Mouse (Mus musculus) ES-E14 (cell line): Measurements from ENCODE around the gene Trp53tg5. TPM values are rescaled to one million over a fixed set of nuclear protein-coding genes. Genes with fewer than 3 reads are reported as not detected.

Experiments used
- DNase-seq: peaks from one replicate; pipeline ENCODE4 v3.0.0-alpha.2; 2013; ENCODE audit warnings: low read depth, low spot score
- H3K27ac ChIP-seq: 2 replicates; pipeline ENCODE4 v1.5.1; 2012; ENCODE audit warnings: low read depth, mild to moderate bottlenecking, low read length, moderate library complexity, mixed read lengths; ENCODE audit not compliant: poor library complexity, insufficient read depth, severe bottlenecking
- H3K36me3 ChIP-seq: 2 replicates; pipeline ENCODE4 v1.6.1; 2012; ENCODE audit warnings: mild to moderate bottlenecking, low read length, moderate library complexity, mixed read lengths; ENCODE audit not compliant: control insufficient read depth, poor library complexity, insufficient read depth, severe bottlenecking
- H3K4me1 ChIP-seq, 2 experiments: fragments of 150-350 bp in 1 of 2; sonication (generic) in 1 of 2; 2 replicates each; pipeline ENCODE4 v1.6.1; 2012; ENCODE audit warnings: low read length in 2 of 2, mild to moderate bottlenecking in 1 of 2, mixed read lengths in 1 of 2; ENCODE audit not compliant: control insufficient read depth in 2 of 2, insufficient read depth in 2 of 2, poor library complexity in 1 of 2
- H3K4me3 ChIP-seq, 2 experiments: fragments of 150-350 bp in 1 of 2; sonication (generic) in 1 of 2; 2 replicates each; pipeline ENCODE4 v1.5.1; 2012; ENCODE audit warnings: low read length in 2 of 2, low read depth in 1 of 2, mild to moderate bottlenecking in 1 of 2, mixed read lengths in 1 of 2; ENCODE audit not compliant: insufficient read depth in 1 of 2, poor library complexity in 1 of 2, severe bottlenecking in 1 of 2
- H3K9ac ChIP-seq: 2 replicates; pipeline ENCODE4 v1.6.1; 2012; ENCODE audit warnings: low read depth, mild to moderate bottlenecking, low read length, mixed read lengths; ENCODE audit not compliant: poor library complexity, insufficient read depth, severe bottlenecking
- H3K9me3 ChIP-seq: fragments of 150-350 bp; sonication (generic); 2 replicates; pipeline ENCODE4 v1.6.1; 2012; ENCODE audit warnings: low read depth, mild to moderate bottlenecking, low read length; ENCODE audit not compliant: control insufficient read depth, insufficient read depth
- CHD2 ChIP-seq: IDR thresholded peaks from 2 replicates; pipeline ENCODE4 v1.6.1; 2014; ENCODE audit warnings: mild to moderate bottlenecking, low read depth, low read length, inconsistent platforms
- HCFC1 ChIP-seq: IDR thresholded peaks from 2 replicates; pipeline ENCODE4 v1.6.1; 2012; ENCODE audit warnings: low read length, inconsistent platforms, borderline replicate concordance; ENCODE audit not compliant: insufficient read depth
- MAFK ChIP-seq: IDR thresholded peaks from 2 replicates; pipeline ENCODE4 v1.6.1; 2014; ENCODE audit warnings: mild to moderate bottlenecking, low read depth, low read length, inconsistent platforms; ENCODE audit not compliant: insufficient read depth
- ZC3H11A ChIP-seq: IDR thresholded peaks from 2 replicates; pipeline ENCODE4 v1.6.1; 2012; ENCODE audit warnings: low read depth, mild to moderate bottlenecking, inconsistent platforms, low read length, borderline replicate concordance
- ZNF384 ChIP-seq: IDR thresholded peaks from 2 replicates; pipeline ENCODE4 v1.6.1; 2012; ENCODE audit warnings: low read depth, low read length, inconsistent platforms
- in situ Hi-C, 2 experiments: fragments of 600-800 bp; cut with MboI; formaldehyde crosslinking; loops; one replicate each; pipeline ENCODE4 v1.15.1; 2025; ENCODE audit warnings: low sequenced_read_pairs in 2 of 2, inconsistent platforms in 1 of 2; ENCODE audit not compliant: unreplicated experiment in 2 of 2
- total RNA-seq: library from RNA; depleted of rRNA; stranded (reverse); fragments of 300-350 nt; gene quantifications from 2 replicates; pipeline ENCODE4 v1.2.3, GENCODE M21; 2012

Gene Trp53tg5
- total RNA-seq, 1 experiment: 0.22 TPM

- DNase-seq: no peak
- Histone ChIP-seq H3K4me3 (no peak overlapping the region), H3K4me1 (peaks cover 10 to 38% of the 10 kb centered on the region in 2 experiments), H3K9ac (no peak overlapping the region), H3K36me3 (no peaks in the 10 kb centered on the region), H3K9me3 (no peaks in the 10 kb centered on the region), H3K27ac (no peak overlapping the region)
- TF ChIP-seq CHD2: no peak
- TF ChIP-seq ZNF384: peak; percentile 64
- TF ChIP-seq HCFC1: no peak
- no peak for TF ChIP-seq MAFK
- TF ChIP-seq ZC3H11A: no peak
- in situ Hi-C loops: no loop called here
Measured at GRCm38 (mm10) chr2:164455421-164456190, 17.9 kb downstream of the Trp53tg5 start.

GRCm38 (mm10) chr2:164454846-164455245, 18.7 kb downstream of the Trp53tg5 start:
- TF ChIP-seq ZNF384 (no peak), MAFK (no peak), ZC3H11A (no peak), CHD2 (no peak), HCFC1 (no peak)
- H3K36me3 ChIP-seq: no peaks in the 10 kb centered on the region
- no peak overlapping the region for H3K9ac ChIP-seq
- in situ Hi-C loops: no loop called here
- H3K4me3 ChIP-seq: no peak overlapping the region
- no peak for DNase-seq
- H3K9me3 ChIP-seq: no peaks in the 10 kb centered on the region
- H3K27ac ChIP-seq: no peak overlapping the region
- H3K4me1 ChIP-seq: peaks cover 10 to 38% of the 10 kb centered on the region in 2 experiments

GRCm38 (mm10) chr2:164453887-164454500, 19.5 kb downstream of the Trp53tg5 start:
- no peak overlapping the region for H3K4me3 ChIP-seq
- no peak for TF ChIP-seq CHD2
- no peak for TF ChIP-seq ZNF384
- no peak for TF ChIP-seq HCFC1
- TF ChIP-seq MAFK: no peak
- TF ChIP-seq ZC3H11A: no peak
- H3K9me3 ChIP-seq: no peaks in the 10 kb centered on the region
- no peak overlapping the region for H3K27ac ChIP-seq
- no peaks in the 10 kb centered on the region for H3K36me3 ChIP-seq
- DNase-seq: no peak
- in situ Hi-C loops: no loop called here
- no peak overlapping the region for H3K9ac ChIP-seq
- peaks cover 10 to 38% of the 10 kb centered on the region in 2 experiments for H3K4me1 ChIP-seq

- peaks cover 10 to 35% of the 10 kb centered on the region in 2 experiments for H3K4me1 ChIP-seq
- no peak overlapping the region for H3K4me3 ChIP-seq
- DNase-seq: no peak
- no peak overlapping the region for H3K9ac ChIP-seq
- H3K36me3 ChIP-seq: no peaks in the 10 kb centered on the region
- in situ Hi-C loops: no loop called here
- H3K9me3 ChIP-seq: no peaks in the 10 kb centered on the region
- no peak for TF ChIP-seq HCFC1
- TF ChIP-seq MAFK: no peak
- TF ChIP-seq CHD2: no peak
- no peak for TF ChIP-seq ZC3H11A
- TF ChIP-seq ZNF384: no peak
- H3K27ac ChIP-seq: no peak overlapping the region
Measured at GRCm38 (mm10) chr2:164453047-164453757, 20.3 kb downstream of the Trp53tg5 start.
